Mouse (Mus musculus): ENCODE data around the gene Rxfp2. TPM values are rescaled to one million over a fixed set of nuclear protein-coding genes. Genes with fewer than 3 reads are reported as not detected.

The Rxfp2 gene
- total RNA-seq, 2 experiments from 2014 or later: not detected

DNA sequence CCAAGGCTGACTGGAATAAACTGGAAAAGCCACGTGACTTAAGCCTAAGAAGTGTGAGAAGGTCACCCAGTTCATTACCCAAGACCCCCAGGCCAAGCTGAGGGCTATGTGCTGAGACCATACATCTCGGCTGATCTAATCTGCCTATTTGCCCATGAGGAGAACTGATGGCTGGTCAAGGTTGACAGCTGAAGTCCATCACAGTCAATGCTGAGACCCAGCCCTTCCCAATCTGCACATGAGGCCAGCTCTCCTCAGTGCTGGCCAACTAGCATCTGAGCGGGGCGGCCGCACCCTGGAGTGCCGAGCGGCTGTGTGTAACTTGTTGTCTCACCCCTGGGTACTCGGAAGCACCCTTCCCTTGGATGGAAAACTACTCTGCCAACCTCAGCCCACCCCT lies 17.8 kb downstream of the Rxfp2 start:
- no peak for ATAC-seq (replicated peaks; ENCODE audit: poor library complexity, severe bottlenecking)

- ATAC-seq (replicated peaks; ENCODE audit: poor library complexity, severe bottlenecking): no peak
Measured at GRCm38 (mm10) chr5:150036918-150037317, 18.4 kb downstream of the Rxfp2 start.

- no peak for ATAC-seq (replicated peaks; ENCODE audit: poor library complexity, severe bottlenecking)
Measured at GRCm38 (mm10) chr5:150044533-150044932, 26.1 kb downstream of the Rxfp2 start.

- no peak for ATAC-seq (replicated peaks; ENCODE audit: poor library complexity, severe bottlenecking)
Measured at GRCm38 (mm10) chr5:150046438-150046837, 28.0 kb downstream of the Rxfp2 start.

DNA sequence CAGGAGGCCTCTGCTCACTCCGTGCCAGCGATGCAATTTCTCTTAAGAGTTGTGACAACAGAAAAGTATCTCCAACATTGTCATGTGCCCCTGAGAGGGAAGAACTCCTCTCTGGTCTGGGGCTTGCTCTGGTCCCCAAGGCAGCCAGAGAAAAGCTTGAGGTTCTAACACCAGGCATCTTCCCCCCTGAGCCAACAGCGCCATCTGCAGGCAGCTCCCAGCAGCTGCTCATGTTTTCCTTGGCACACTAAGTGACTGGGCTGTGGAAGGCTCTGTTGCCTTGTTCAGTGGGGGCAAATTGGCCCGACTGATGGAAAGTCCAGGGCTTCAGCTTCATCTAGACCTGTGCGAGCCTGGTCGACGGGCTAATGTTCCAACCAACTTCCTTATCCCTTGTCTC lies 31.5 kb downstream of the Rxfp2 start:
- 0 out of 2 replicates have a peak, but pooled peaks have one; percentile 30 for ATAC-seq (replicated peaks; ENCODE audit: poor library complexity, severe bottlenecking)

- peak; percentile 71; the same call in 1 of the 2 replicates for ATAC-seq (replicated peaks; ENCODE audit: poor library complexity, severe bottlenecking)
Measured at GRCm38 (mm10) chr5:150051828-150052227, 33.4 kb downstream of the Rxfp2 start.

GRCm38 (mm10) chr5:150053294-150053693 lies 34.8 kb downstream of the Rxfp2 start:
- ATAC-seq (replicated peaks; ENCODE audit: poor library complexity, severe bottlenecking): no peak

- ATAC-seq (replicated peaks; ENCODE audit: poor library complexity, severe bottlenecking): no peak
Measured at GRCm38 (mm10) chr5:150053956-150054355, 35.5 kb downstream of the Rxfp2 start.

DNA sequence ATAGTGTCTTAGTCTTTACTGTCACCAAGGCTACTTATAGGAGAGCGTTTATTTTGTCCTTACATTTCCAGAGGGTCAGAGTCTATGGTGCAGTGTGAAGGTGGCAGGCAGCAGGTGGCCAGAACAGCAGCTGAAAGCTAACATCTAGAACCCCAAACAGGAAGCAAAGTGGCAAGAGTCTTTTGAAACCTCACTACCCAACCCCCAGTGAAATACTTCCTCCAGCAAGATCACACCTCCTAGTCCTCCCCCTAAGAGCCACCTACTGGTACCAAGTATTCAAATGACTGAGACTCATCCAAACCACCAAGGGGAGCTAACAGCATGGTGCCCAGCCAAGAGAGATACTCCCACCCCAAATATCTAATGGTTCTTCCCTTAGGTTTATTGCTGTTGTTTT lies 36.8 kb downstream of the Rxfp2 start:
- peak; percentile 42 for ATAC-seq (replicated peaks; ENCODE audit: poor library complexity, severe bottlenecking)

DNA sequence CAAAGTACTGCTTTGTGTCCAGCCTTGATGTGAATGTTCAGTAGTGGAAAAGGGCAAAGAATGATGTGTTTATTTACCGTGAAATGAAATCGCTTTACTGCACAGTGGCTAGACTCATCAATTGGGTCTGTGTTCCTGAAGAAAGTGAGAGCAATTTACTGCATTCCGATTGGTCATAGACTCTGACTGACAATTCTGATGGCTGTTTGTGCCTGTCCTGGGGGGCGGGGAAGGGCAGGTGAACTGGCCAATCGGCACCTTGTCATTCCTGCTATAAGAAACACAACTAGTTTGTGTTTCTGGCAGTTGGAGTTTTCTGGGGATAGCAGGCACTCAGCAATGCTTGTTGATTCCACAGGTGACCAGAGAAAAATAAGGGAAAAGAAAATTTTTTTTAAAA lies 37.6 kb downstream of the Rxfp2 start:
- ATAC-seq (replicated peaks; ENCODE audit: poor library complexity, severe bottlenecking): no peak

- ATAC-seq (replicated peaks; ENCODE audit: poor library complexity, severe bottlenecking): no peak
Measured at GRCm38 (mm10) chr5:150058845-150059244, 40.4 kb downstream of the Rxfp2 start.

GRCm38 (mm10) chr5:150059466-150059865 lies 41.0 kb downstream of the Rxfp2 start:
- ATAC-seq (replicated peaks; ENCODE audit: poor library complexity, severe bottlenecking): no peak

DNA sequence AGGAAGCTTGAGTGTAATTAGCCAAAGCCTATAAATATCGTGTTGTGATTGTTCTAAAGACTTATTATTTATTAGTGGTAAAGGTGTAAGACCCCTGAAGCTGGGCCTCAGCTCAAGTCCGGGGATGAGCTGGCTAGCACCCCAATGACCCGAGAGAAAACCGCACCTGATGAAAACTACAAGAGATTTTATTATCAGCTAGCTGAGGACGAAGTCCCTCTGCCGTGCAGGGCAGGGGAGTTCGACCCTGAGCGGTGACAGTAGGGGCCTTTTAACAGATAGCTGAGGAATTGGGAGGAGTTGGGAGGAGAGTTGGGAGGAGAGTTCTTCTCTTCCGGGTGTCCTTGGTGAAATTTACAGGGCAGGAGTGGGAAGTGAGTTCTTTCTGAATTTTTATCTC lies 42.6 kb downstream of the Rxfp2 start:
- no peak for ATAC-seq (replicated peaks; ENCODE audit: poor library complexity, severe bottlenecking)

DNA sequence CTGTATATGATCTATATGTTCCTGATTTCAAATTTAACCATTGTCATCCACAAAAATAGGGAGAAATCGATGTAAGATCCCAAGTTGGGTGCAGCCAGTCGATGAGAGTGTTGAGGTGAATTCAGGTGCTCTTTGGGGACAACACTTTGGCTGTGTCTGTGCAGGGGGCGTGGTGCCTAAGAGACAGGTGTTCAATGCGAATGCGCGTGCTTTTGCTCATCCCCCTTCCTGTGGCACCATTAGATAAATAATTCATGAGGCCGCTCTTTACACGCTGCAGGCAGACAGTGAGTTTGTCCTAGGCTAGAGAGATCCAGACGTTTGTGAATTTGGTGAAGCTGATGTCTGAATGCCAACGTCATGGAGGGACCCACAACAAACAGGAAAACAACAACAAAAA lies 45.8 kb downstream of the Rxfp2 start:
- ATAC-seq (replicated peaks; ENCODE audit: poor library complexity, severe bottlenecking): no peak

GRCm38 (mm10) chr5:150070086-150070485 lies 51.6 kb downstream of the Rxfp2 start:
- no peak for ATAC-seq (replicated peaks; ENCODE audit: poor library complexity, severe bottlenecking)

DNA sequence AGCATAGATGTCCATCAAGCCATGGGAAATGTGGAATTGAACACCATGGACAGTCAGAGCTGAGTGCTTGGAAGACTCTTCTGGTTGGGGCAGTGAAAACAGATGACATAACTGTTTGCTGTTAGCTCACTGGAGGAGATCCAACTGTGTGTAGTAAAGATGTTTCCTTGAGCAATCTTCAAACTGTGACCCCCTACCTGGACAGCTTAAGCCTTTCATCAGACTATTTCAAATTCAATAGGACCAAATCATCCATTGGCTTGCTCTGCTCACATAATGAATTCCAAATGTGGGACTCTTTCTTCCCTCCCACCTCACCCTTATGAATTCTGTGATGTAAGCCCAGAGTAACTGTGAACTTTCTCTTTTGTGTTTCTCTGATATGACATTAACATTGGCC lies 53.3 kb downstream of the Rxfp2 start:
- no peak for ATAC-seq (replicated peaks; ENCODE audit: poor library complexity, severe bottlenecking)

DNA sequence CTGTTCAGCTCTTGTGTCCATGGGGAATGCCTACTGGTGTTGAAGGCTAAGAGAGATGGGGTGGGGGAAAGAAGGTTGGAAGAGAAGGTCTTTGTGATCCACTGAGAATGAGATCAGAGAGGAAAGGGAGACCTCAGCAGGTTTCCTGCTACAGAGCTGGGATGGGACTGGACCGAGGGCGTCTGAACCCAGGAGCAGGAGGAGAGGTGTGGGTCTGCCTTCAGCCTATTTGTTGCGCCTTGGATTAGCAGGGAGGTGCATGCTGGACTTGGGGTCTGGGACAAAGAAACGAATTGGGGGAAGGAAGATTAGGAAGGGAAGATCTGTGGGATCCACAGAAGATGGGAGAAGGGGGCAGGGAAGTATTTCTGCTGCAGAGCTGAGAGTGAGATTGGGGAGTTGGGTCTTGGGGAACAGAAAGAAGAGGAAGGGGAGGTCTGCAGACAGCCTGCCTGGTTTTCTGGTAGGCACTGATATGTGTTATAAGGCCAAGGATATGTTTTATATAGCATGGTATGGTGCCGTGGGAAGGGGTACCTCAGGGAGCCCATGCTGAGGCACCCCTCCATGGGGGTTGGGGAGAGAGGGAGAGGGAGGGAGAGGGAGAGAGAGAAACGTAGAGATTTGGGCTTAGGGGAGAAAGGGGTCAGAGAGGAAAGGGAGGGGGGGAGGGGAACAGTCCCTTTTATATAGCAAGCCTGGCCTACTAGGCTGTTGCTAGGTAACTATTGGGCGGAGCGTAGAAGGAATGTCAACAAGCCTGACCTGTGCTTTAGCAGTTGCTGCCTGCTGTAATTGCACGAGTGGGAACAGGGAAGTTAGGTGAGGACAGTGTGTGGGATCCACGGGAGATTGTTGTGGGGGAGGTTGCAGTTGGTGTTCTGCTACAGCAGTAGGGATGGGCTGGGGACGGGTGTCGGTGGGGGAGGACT lies 61.7 kb downstream of the Rxfp2 start:
- ATAC-seq (replicated peaks; ENCODE audit: poor library complexity, severe bottlenecking): no peak

GRCm38 (mm10) chr5:150082696-150083095 lies 64.2 kb downstream of the Rxfp2 start:
- ATAC-seq (replicated peaks; ENCODE audit: poor library complexity, severe bottlenecking): no peak

- ATAC-seq (replicated peaks; ENCODE audit: poor library complexity, severe bottlenecking): no peak
Measured at GRCm38 (mm10) chr5:150083190-150083589, 64.7 kb downstream of the Rxfp2 start.

DNA sequence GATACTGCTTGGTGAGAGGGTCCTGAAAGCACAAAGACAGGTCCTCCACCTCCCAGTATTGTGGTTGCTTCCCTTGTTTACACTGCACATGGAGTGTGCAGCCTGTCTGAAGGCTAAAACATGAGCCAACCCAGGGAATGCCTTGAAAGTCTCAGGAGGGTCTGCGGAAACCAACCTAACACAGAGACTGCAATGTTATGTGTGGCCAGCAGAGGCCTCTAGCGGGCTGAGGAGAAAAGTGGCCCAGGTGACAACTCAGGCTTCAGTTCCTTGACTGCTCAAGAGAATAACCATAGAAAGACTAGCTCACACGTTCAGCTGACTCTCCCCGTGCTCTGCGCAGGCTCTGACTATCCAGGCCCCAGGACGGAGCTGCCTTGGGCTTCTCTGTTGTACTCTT lies 79.1 kb downstream of the Rxfp2 start:
- ATAC-seq (replicated peaks; ENCODE audit: poor library complexity, severe bottlenecking): peak; percentile 97

- no peak for ATAC-seq (replicated peaks; ENCODE audit: poor library complexity, severe bottlenecking)
Measured at GRCm38 (mm10) chr5:150098754-150099153, 80.3 kb downstream of the Rxfp2 start.

GRCm38 (mm10) chr5:150101789-150102188 lies 83.3 kb downstream of the Rxfp2 start:
- ATAC-seq (replicated peaks; ENCODE audit: poor library complexity, severe bottlenecking): peak; percentile 59; the same call in 1 of the 2 replicates

Data from granulocyte monocyte progenitor cell, adult 5-6 weeks (primary cell).